In genomic region chr17:45599446-45600242, GRCm38 (mm10) we compare ENCODE assay signal across 8 mouse cellular contexts. TPM values are rescaled to one million over a fixed set of nuclear protein-coding genes. Genes with fewer than 3 reads are reported as not detected.
DNase-seq lines count a peak whose midpoint lies in the region; ATAC-seq and TF ChIP-seq lines count a peak whose summit lies in the region.

Gene Slc29a1, minus strand, starts transcription at chr17:45599606.

- H3K27ac ChIP-seq in ES-E14 (ENCODE audit: insufficient read depth, low read depth, low read length, poor library complexity, severe bottlenecking) = peak within 1 kb of the TSS; percentile 83
- no peak within 1 kb of the TSS for H3K27ac ChIP-seq in neural tube, embryonic 13.5 days (replicated peaks)

- H3K4me2 ChIP-seq in neural tube, embryonic 13.5 days = peak within 1 kb of the TSS; percentile 53

- 18% methylated on average over 32 of the region's 32 CpGs for WGBS in neural tube, embryonic 13.5 days

- peak within 1 kb of the TSS; percentile 62 to 72 for H3K4me3 ChIP-seq in ES-E14 (ENCODE audit: insufficient read depth in 1 of 2, low read depth in 1 of 2, low read length in 2 of 2, poor library complexity in 1 of 2, severe bottlenecking in 1 of 2)
- peak within 1 kb of the TSS; percentile 26 for H3K4me3 ChIP-seq in neural tube, embryonic 13.5 days

- intact Hi-C loops in heart, postnatal 10 days (cut with DNase I) = no loop called here

- DNase-seq in ES-E14 (ENCODE audit: low read depth, low spot score) = no peak
- peak; percentile 78 for DNase-seq in adrenal gland, postnatal 25 days
- DNase-seq in heart, postnatal 10 days = peak; percentile 75 to 81
- peak; percentile 84 for DNase-seq in kidney, postnatal 14 days
- DNase-seq in lung, adult 18-20 months = peak; percentile 77 to 85
- DNase-seq in c-Kit-positive CD71-positive TER-119-positive erythroid progenitor cells, embryonic 14.5 days (ENCODE audit: low spot score) = no peak

- in situ Hi-C loops in ES-E14 (cut with MboI; ENCODE audit: low sequenced_read_pairs in 2 of 2, unreplicated experiment in 2 of 2) = no loop called here

- H3K36me3 ChIP-seq in ES-E14 (ENCODE audit: control insufficient read depth, insufficient read depth, low read length, poor library complexity, severe bottlenecking) = 0 out of 2 replicates have a peak, but pooled peaks cover 5% of the 10 kb centered on the region
- H3K36me3 ChIP-seq in neural tube, embryonic 13.5 days = no peaks in the 10 kb centered on the region

- ATAC-seq in erythroid progenitor cell, adult 5-6 weeks (replicated peaks; ENCODE audit: low FRiP score, poor library complexity, severe bottlenecking) = no peak
- no peak for ATAC-seq in neural tube, embryonic 13.5 days (ENCODE audit: low read depth)

- no peaks in the 10 kb centered on the region for H3K9me3 ChIP-seq in ES-E14 (ENCODE audit: control insufficient read depth, insufficient read depth, low read depth, low read length)
- H3K9me3 ChIP-seq in neural tube, embryonic 13.5 days = no peaks in the 10 kb centered on the region

- H3K27me3 ChIP-seq in neural tube, embryonic 13.5 days = peaks cover 30% of the 10 kb centered on the region

- peak within 1 kb of the TSS; percentile 79 for H3K9ac ChIP-seq in ES-E14 (ENCODE audit: insufficient read depth, low read depth, low read length, poor library complexity, severe bottlenecking)
- peak within 1 kb of the TSS; percentile 56 for H3K9ac ChIP-seq in neural tube, embryonic 13.5 days

- H3K4me1 ChIP-seq in ES-E14 (ENCODE audit: control insufficient read depth in 2 of 2, insufficient read depth in 2 of 2, low read length in 2 of 2, poor library complexity in 1 of 2) = peaks cover 7 to 15% of the 10 kb centered on the region in 2 experiments
- peaks cover 50% of the 10 kb centered on the region for H3K4me1 ChIP-seq in neural tube, embryonic 13.5 days (replicated peaks)

TF ChIP-seq in ES-E14, 5 proteins besides CTCF, POLR2A, EP300 and RAD21:
- TF ChIP-seq MAFK (IDR thresholded peaks at IDR 0.05; ENCODE audit: insufficient read depth, low read depth, low read length) (no peak), CHD2 (IDR thresholded peaks at IDR 0.05; ENCODE audit: low read depth, low read length) (no peak), HCFC1 (IDR thresholded peaks at IDR 0.05; ENCODE audit: borderline replicate concordance, insufficient read depth, low read length) (no peak), ZNF384 (IDR thresholded peaks at IDR 0.05; ENCODE audit: low read depth, low read length) (no peak), ZC3H11A (IDR thresholded peaks at IDR 0.05; ENCODE audit: borderline replicate concordance, low read depth, low read length) (no peak)

RNA-seq across cellular contexts. Expression of gene Slc29a1, which starts in this region (rescaled TPM):
- 321 and 677 TPM in 2 replicates for total RNA-seq in ES-E14 (2012; rRNA removed)
- total RNA-seq in adrenal gland, postnatal 25 days (2021) = 151 and 173 TPM in 2 replicates
- total RNA-seq in erythroid progenitor cell, adult 5-6 weeks (2015; ENCODE audit: low replicate concordance) = 101 and 133 TPM in 2 replicates
- 108 and 151 TPM in 2 replicates for total RNA-seq in erythroid progenitor cell, adult 5-6 weeks (2017; ENCODE audit: low replicate concordance)
- 10 to 100 TPM; 88.3 to 99.0 TPM for total RNA-seq in heart, postnatal 10 days (2021)
- 40.1 and 41.6 TPM in 2 replicates for polyA plus RNA-seq in neural tube, embryonic 13.5 days (2015; fragmentation: Nextera tagmentation; extraction: Ambion mirVana)

Comparison
In these comparisons a context has a peak if more than half of its experiments do, and no peak if none do; other contexts are left out.
1. DNase-seq: peak in adrenal gland, postnatal 25 days (single experiment), heart, postnatal 10 days (2 of 2), kidney, postnatal 14 days (single experiment) and lung, adult 18-20 months (2 of 2); none in ES-E14 (single experiment) and c-Kit-positive CD71-positive TER-119-positive erythroid progenitor cells, embryonic 14.5 days (single experiment).